Mouse (Mus musculus) stomach, embryonic 15.5 days (tissue): ENCODE results near the gene Nop58. TPM values are rescaled to one million over a fixed set of nuclear protein-coding genes. Genes with fewer than 3 reads are reported as not detected.

Experiments
- ATAC-seq: fragments of 200-750 bp; cut with Nextera tagmentation; 2 replicates; pipeline ENCODE4 v1.8.0; 2017; ENCODE audit warnings: low read depth, moderate number of reproducible peaks, moderate TSS enrichment; ENCODE audit not compliant: insufficient read depth, low FRiP score
- H3K27ac ChIP-seq: fragments of 300-500 bp; sonication (generic); 2 replicates; pipeline ENCODE4 v1.5.1; 2015; ENCODE audit warnings: mild to moderate bottlenecking, inconsistent platforms
- H3K27me3 ChIP-seq: fragments of 300-500 bp; sonication (generic); replicated peaks from 2 replicates; pipeline ENCODE4 v1.6.1; 2015; ENCODE audit warnings: inconsistent platforms
- H3K36me3 ChIP-seq: fragments of 300-500 bp; sonication (generic); 2 replicates; pipeline ENCODE4 v1.6.1; 2015; ENCODE audit warnings: inconsistent platforms
- H3K4me1 ChIP-seq: fragments of 300-500 bp; sonication (generic); 2 replicates; pipeline ENCODE4 v1.6.1; 2015; ENCODE audit warnings: inconsistent platforms
- H3K4me2 ChIP-seq: fragments of 300-500 bp; sonication (generic); 2 replicates; pipeline ENCODE4 v1.6.1; 2015; ENCODE audit warnings: mild to moderate bottlenecking, inconsistent platforms
- H3K4me3 ChIP-seq: fragments of 300-500 bp; sonication (generic); replicated peaks from 2 replicates; pipeline ENCODE4 v1.5.1; 2015; ENCODE audit warnings: inconsistent platforms
- H3K9ac ChIP-seq: fragments of 300-500 bp; sonication (generic); 2 replicates; pipeline ENCODE4 v1.6.1; 2015; ENCODE audit warnings: inconsistent platforms
- H3K9me3 ChIP-seq: fragments of 300-500 bp; sonication (generic); 2 replicates; pipeline ENCODE4 v1.6.1; 2016; ENCODE audit warnings: inconsistent platforms
- WGBS: fragments of 180-500 bp; shearing (Covaris S2); methylation state at CpG from one replicate; pipeline ENCODE4 v1.1.7; 2015; 5-methylcytosine and 5-hydroxymethylcytosine counted together
- polyA plus RNA-seq: library from polyadenylated mRNA; unstranded; fragments of >200 nt; fragmentation: Nextera tagmentation; extraction: Ambion mirVana; gene quantifications from 2 replicates; pipeline ENCODE4 v1.2.1, GENCODE M21; 2015

The Nop58 gene
- polyA plus RNA-seq, 1 experiment from 2014 or later, result 233 TPM

- no peaks in the 10 kb centered on the region for H3K27me3 ChIP-seq
- peak; percentile 69 for ATAC-seq
- WGBS, result 0% methylated on average over 41 of the region's 55 CpGs
- no peaks in the 10 kb centered on the region for H3K36me3 ChIP-seq
- peak overlapping the region; percentile 93 for H3K9ac ChIP-seq
- no peaks in the 10 kb centered on the region for H3K9me3 ChIP-seq
- peak overlapping the region; percentile 99 for H3K27ac ChIP-seq
- peak overlapping the region; percentile 87 for H3K4me3 ChIP-seq
- peak overlapping the region; percentile 85 for H3K4me2 ChIP-seq
- H3K4me1 ChIP-seq, result peaks cover 7% of the 10 kb centered on the region; the same call in 1 of the 2 replicates
These were observed 79.0 kb downstream of the Nop58 start for GRCm38 (mm10) chr1:59763781-59764251.

GRCm38 (mm10) chr1:59764407-59764971 lies 79.7 kb downstream of the Nop58 start:
- peak overlapping the region; percentile 99 for H3K27ac ChIP-seq
- H3K4me3 ChIP-seq, result peak overlapping the region; percentile 87
- H3K9me3 ChIP-seq, result no peaks in the 10 kb centered on the region
- whole genome bisulfite sequencing, result under 1% methylated on average over 27 of the region's 27 CpGs
- H3K4me2 ChIP-seq, result peak overlapping the region; percentile 85
- H3K4me1 ChIP-seq, result peaks cover 7% of the 10 kb centered on the region; the same call in 1 of the 2 replicates
- peak overlapping the region; percentile 93 for H3K9ac ChIP-seq
- ATAC-seq, result no peak
- H3K27me3 ChIP-seq, result no peaks in the 10 kb centered on the region
- H3K36me3 ChIP-seq, result no peaks in the 10 kb centered on the region

- WGBS, result 1% methylated on average over 4 of the region's 4 CpGs
- no peak for ATAC-seq
- Histone ChIP-seq H3K9ac (no peak overlapping the region), H3K9me3 (no peaks in the 10 kb centered on the region), H3K27ac (no peak overlapping the region), H3K27me3 (no peaks in the 10 kb centered on the region), H3K4me2 (peak overlapping the region; percentile 54), H3K4me1 (peaks cover 7% of the 10 kb centered on the region; the same call in 1 of the 2 replicates), H3K4me3 (peak overlapping the region; percentile 32), H3K36me3 (no peaks in the 10 kb centered on the region)
These were observed 80.5 kb downstream of the Nop58 start for GRCm38 (mm10) chr1:59765279-59765678.

- H3K9ac ChIP-seq, result no peak overlapping the region
These were observed 81.9 kb downstream of the Nop58 start for GRCm38 (mm10) chr1:59766626-59767025.

More at GRCm38 (mm10) chr1:59766626-59767025, 81.9 kb downstream of the Nop58 start:
- peak overlapping the region; percentile 8; the same call in 1 of the 2 replicates for H3K4me3 ChIP-seq
- H3K36me3 ChIP-seq, result no peaks in the 10 kb centered on the region
- peak overlapping the region; percentile 43 for H3K4me2 ChIP-seq
- ATAC-seq, result no peak
- no peak overlapping the region; the same call in 1 of the 2 replicates for H3K27ac ChIP-seq
- H3K9me3 ChIP-seq, result no peaks in the 10 kb centered on the region
- H3K27me3 ChIP-seq, result no peaks in the 10 kb centered on the region
- H3K4me1 ChIP-seq, result peaks cover 12% of the 10 kb centered on the region; the same call in 1 of the 2 replicates

Other genes with a start within 250 kb of the Nop58 start
- gene Fzd7, start 202.5 kb upstream of the Nop58 start, polyA plus RNA-seq, result 7.7 and 9.6 TPM in 2 replicates
- 0.39 and 0.55 TPM in 2 replicates for gene Gm973, start 168.7 kb upstream of the Nop58 start, polyA plus RNA-seq
- gene Sumo1, start 14.1 kb upstream of the Nop58 start, polyA plus RNA-seq, result 305 and 359 TPM in 2 replicates
- 7.8 and 7.9 TPM in 2 replicates for gene Bmpr2, start 78.4 kb downstream of the Nop58 start, polyA plus RNA-seq
- 7.0 and 8.0 TPM in 2 replicates for gene Fam117b, start 228.0 kb downstream of the Nop58 start, polyA plus RNA-seq